Mouse (Mus musculus): ENCODE measurements at regions not wholly inside any gene's neighbourhood (a gene's known extent, or its start where the extent isn't known, plus 50 kb on each side); places are given as distances from the start of the nearest gene placed in this dataset.
"Not testable (repeated sequence)": the region's sequence is repeated elsewhere in the genome, so short reads cannot be mapped to it uniquely, and the experiment has no call there.

- ChIA-PET POLR2A (no interaction called here), CTCF (no interaction called here)
- DNase-seq (ENCODE audit: low read depth, low spot score) (no peak), ATAC-seq (no peak)
- in situ Hi-C loops (cut with MboI; ENCODE audit: low pct_unique_long_range_greater_than_20kb), result no loop called here
- TF ChIP-seq CTCF (IDR thresholded peaks at IDR 0.05), result no peak
- no peaks in the 10 kb centered on the region for H3K27me3 ChIP-seq
Observed at GRCm38 (mm10) chr6:37658021-37658650, 128.2 kb downstream of the Akr1d1 start.

- TF ChIP-seq CTCF (IDR thresholded peaks at IDR 0.05), result no peak
- no peak for ATAC-seq
- ChIA-PET POLR2A (no interaction called here), CTCF (no interaction called here)
- in situ Hi-C loops (cut with MboI; ENCODE audit: low pct_unique_long_range_greater_than_20kb), result no loop called here
- DNase-seq (ENCODE audit: low read depth, low spot score), result no peak
- H3K27me3 ChIP-seq, result no peaks in the 10 kb centered on the region
Observed at GRCm38 (mm10) chr6:37662747-37663146, 132.8 kb downstream of the Akr1d1 start.

- H3K27me3 ChIP-seq, result no peaks in the 10 kb centered on the region
- ChIA-PET CTCF (no interaction called here), POLR2A (no interaction called here)
- no peak for DNase-seq (ENCODE audit: low read depth, low spot score)
- in situ Hi-C loops (cut with MboI; ENCODE audit: low pct_unique_long_range_greater_than_20kb), result no loop called here
- ATAC-seq, result no peak
- TF ChIP-seq CTCF (IDR thresholded peaks at IDR 0.05), result no peak
Observed at GRCm38 (mm10) chr6:37665576-37665975, 135.6 kb downstream of the Akr1d1 start.

GRCm38 (mm10) chr6:37669407-37669806, 139.4 kb downstream of the Akr1d1 start:
- DNase-seq (ENCODE audit: low read depth, low spot score) (no peak), ATAC-seq (no peak)
- ChIA-PET POLR2A (interaction anchor here (0.7 kb wide), 1 partner anchor 11 kb away, joined by 7 read pairs; no protein-coding TSS in a partner anchor), CTCF (interaction anchor here (1.6 kb wide), 1 partner anchor 8 kb away, joined by 4 read pairs; no protein-coding TSS in a partner anchor)
- no peak for TF ChIP-seq CTCF (IDR thresholded peaks at IDR 0.05)
- in situ Hi-C loops (cut with MboI; ENCODE audit: low pct_unique_long_range_greater_than_20kb), result no loop called here
- H3K27me3 ChIP-seq, result no peaks in the 10 kb centered on the region

- in situ Hi-C loops (cut with MboI; ENCODE audit: low pct_unique_long_range_greater_than_20kb), result no loop called here
- DNase-seq (ENCODE audit: low read depth, low spot score) (no peak), ATAC-seq (no peak)
- ChIA-PET CTCF (no interaction called here), POLR2A (no interaction called here)
- H3K27me3 ChIP-seq, result no peaks in the 10 kb centered on the region
- TF ChIP-seq CTCF (IDR thresholded peaks at IDR 0.05), result no peak
Observed at GRCm38 (mm10) chr6:37670701-37671100, 140.7 kb downstream of the Akr1d1 start.

GRCm38 (mm10) chr6:37679871-37680270, 149.9 kb downstream of the Akr1d1 start:
- no peak for TF ChIP-seq CTCF (IDR thresholded peaks at IDR 0.05)
- POLR2A ChIA-PET, result interaction anchor here (0.5 to 0.7 kb wide), 2 partner anchors 10 to 25 kb away, joined by 3 to 7 read pairs; no protein-coding TSS in a partner anchor
- no peak for ATAC-seq
- H3K27me3 ChIP-seq, result no peaks in the 10 kb centered on the region
- CTCF ChIA-PET, result no interaction called here
- DNase-seq (ENCODE audit: low read depth, low spot score), result no peak
- in situ Hi-C loops (cut with MboI; ENCODE audit: low pct_unique_long_range_greater_than_20kb), result no loop called here

GRCm38 (mm10) chr6:37681331-37681730, 151.4 kb downstream of the Akr1d1 start:
- CTCF ChIA-PET; in situ Hi-C loops (cut with MboI; ENCODE audit: low pct_unique_long_range_greater_than_20kb); H3K27me3 ChIP-seq; ATAC-seq; POLR2A ChIA-PET; DNase-seq (ENCODE audit: low read depth, low spot score): not testable (repeated sequence)

GRCm38 (mm10) chr6:37686094-37686493, 156.1 kb downstream of the Akr1d1 start:
- ATAC-seq (no peak), DNase-seq (ENCODE audit: low read depth, low spot score) (no peak)
- H3K27me3 ChIP-seq, result no peaks in the 10 kb centered on the region
- ChIA-PET POLR2A (no interaction called here), CTCF (interaction anchor here (1.3 kb wide), 1 partner anchor 13 kb away, joined by 4 read pairs; no protein-coding TSS in a partner anchor)
- in situ Hi-C loops (cut with MboI; ENCODE audit: low pct_unique_long_range_greater_than_20kb), result no loop called here
- no peak for TF ChIP-seq CTCF (IDR thresholded peaks at IDR 0.05)

GRCm38 (mm10) chr6:37688866-37689617, 159.1 kb downstream of the Akr1d1 start:
- ATAC-seq (no peak), DNase-seq (ENCODE audit: low read depth, low spot score) (no peak)
- ChIA-PET POLR2A (no interaction called here), CTCF (interaction anchor here (1.5 kb wide), 1 partner anchor 11 kb away, joined by 4 read pairs; no protein-coding TSS in a partner anchor)
- no peak for TF ChIP-seq CTCF (IDR thresholded peaks at IDR 0.05)
- in situ Hi-C loops (cut with MboI; ENCODE audit: low pct_unique_long_range_greater_than_20kb), result no loop called here
- H3K27me3 ChIP-seq, result no peaks in the 10 kb centered on the region

GRCm38 (mm10) chr6:37689696-37690095, 159.7 kb downstream of the Akr1d1 start:
- in situ Hi-C loops (cut with MboI; ENCODE audit: low pct_unique_long_range_greater_than_20kb), result no loop called here
- H3K27me3 ChIP-seq, result no peaks in the 10 kb centered on the region
- TF ChIP-seq CTCF (IDR thresholded peaks at IDR 0.05), result no peak
- no peak for DNase-seq (ENCODE audit: low read depth, low spot score)
- ATAC-seq, result no peak
- CTCF ChIA-PET, result interaction anchor here (1.5 kb wide), 1 partner anchor 10 kb away, joined by 4 read pairs; no protein-coding TSS in a partner anchor
- POLR2A ChIA-PET, result no interaction called here

- ChIA-PET CTCF (no interaction called here), POLR2A (no interaction called here)
- H3K27me3 ChIP-seq, result no peaks in the 10 kb centered on the region
- ATAC-seq (no peak), DNase-seq (ENCODE audit: low read depth, low spot score) (no peak)
- no peak for TF ChIP-seq CTCF (IDR thresholded peaks at IDR 0.05)
- in situ Hi-C loops (cut with MboI; ENCODE audit: low pct_unique_long_range_greater_than_20kb), result no loop called here
Observed at GRCm38 (mm10) chr6:37691976-37692644, 162.1 kb downstream of the Akr1d1 start.

Data from Patski (cell line).